Mouse (Mus musculus) urinary bladder, postnatal 36 days (tissue): ENCODE results near the gene Tbc1d10a.

Source experiments
- DNase-seq, 2 experiments: peaks; one replicate each; pipeline ENCODE4 v3.0.0; 2022; ENCODE audit warnings: low spot score in 2 of 2, mixed read lengths in 1 of 2

Tbc1d10a gene

GRCm38 (mm10) chr11:4215061-4215460 is 28.5 kb downstream of the Tbc1d10a start:
- DNase-seq: no peak

DNA sequence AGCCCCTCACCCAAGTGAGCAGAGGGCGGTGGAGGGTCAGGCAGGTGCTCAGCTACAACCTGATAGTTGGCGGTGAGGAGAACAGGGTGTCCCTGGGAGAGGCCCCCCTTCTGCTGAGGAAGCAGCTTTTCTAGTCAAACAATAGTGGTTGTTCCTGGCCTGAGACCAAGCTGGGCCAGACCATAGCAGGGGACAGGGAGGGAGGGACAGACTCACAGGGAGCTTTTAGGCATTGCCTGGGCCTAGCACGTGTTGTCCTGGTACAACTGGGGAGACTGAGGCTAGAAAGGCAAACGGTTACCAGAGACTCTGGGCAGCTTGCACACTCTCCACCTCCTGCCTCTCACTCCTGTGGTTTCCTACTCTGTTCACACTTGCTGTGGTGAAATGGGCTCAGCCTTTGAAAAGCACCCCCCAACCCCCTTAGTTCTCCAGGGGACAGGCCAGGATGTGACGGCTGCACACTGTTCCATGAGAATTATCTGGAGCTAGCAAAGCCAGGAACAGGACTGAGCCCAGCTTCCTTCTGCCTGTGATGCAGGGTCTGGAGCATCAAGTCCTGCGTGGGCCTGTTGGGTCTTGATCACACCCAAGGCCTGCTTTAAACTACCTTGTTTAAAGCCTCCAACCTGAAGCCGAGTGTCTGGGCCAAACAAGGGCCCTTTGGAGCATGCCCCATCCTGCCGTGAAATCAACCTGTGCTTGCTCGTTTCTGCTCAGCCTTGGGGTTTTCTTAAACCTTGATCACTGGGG is 29.8 kb downstream of the Tbc1d10a start:
- peak; percentile 54 to 61 for DNase-seq

GRCm38 (mm10) chr11:4217914-4218629 is 31.5 kb downstream of the Tbc1d10a start, which contains the start of gene Castor1:
Gene Castor1, plus strand, starts transcription at chr11:4218225.
- DNase-seq: peak; percentile 86 to 94

GRCm38 (mm10) chr11:4218637-4219036 is 32.0 kb downstream of the Tbc1d10a start:
- no peak for DNase-seq

GRCm38 (mm10) chr11:4219317-4219751 is 32.7 kb downstream of the Tbc1d10a start:
- DNase-seq: peak; percentile 72 to 82

- no peak for DNase-seq
Observed at GRCm38 (mm10) chr11:4219908-4220307, 33.3 kb downstream of the Tbc1d10a start.

DNA sequence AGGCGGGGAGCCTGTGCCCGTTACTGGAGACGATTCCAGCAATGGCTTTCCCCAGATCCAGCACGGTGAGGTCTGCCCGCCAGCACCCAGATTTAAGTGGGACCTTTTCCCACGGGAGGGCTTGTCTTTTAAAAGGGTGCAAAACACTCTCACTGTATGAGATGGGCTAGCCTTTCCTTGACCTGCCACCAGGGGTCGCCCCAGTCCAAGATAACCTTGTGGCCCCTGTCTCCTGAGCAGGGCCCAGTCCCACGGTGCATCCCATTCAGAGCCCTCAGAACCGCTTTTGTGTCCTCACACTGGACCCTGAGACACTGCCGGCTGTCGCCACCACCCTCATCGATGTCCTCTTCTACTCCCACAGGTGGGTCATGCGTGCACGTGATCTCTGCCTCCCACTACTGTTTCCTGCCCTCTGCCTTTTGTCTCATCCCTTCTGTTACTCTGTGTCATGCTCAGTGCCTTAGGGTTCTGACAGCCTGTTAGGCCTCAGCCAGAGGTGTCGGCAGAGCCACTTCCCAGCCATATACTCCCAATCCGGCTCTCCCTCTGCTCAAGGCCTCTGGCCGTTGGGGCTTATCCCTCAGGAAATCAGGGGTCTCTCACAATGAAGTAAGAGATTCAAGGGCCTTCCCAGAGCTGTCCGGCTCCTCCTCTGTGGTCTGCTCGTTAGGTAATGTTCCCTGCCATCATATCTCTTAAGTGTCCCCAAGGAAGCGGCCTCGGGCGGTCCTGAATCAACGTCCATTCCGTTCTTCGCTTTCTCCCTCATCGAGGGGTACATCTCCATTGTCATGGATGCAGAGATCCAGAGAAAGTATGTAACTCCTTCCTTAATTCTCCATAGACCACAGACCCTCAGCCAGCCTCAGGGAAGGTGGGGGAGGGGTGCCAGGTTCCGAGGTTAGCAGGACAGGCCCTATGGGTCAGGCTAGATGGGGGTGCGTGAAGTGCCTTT is 34.1 kb downstream of the Tbc1d10a start:
- peak in 1 of 2 experiments; percentile 78 for DNase-seq

- no peak for DNase-seq
Observed at GRCm38 (mm10) chr11:4222046-4222950, 35.7 kb downstream of the Tbc1d10a start.

DNA sequence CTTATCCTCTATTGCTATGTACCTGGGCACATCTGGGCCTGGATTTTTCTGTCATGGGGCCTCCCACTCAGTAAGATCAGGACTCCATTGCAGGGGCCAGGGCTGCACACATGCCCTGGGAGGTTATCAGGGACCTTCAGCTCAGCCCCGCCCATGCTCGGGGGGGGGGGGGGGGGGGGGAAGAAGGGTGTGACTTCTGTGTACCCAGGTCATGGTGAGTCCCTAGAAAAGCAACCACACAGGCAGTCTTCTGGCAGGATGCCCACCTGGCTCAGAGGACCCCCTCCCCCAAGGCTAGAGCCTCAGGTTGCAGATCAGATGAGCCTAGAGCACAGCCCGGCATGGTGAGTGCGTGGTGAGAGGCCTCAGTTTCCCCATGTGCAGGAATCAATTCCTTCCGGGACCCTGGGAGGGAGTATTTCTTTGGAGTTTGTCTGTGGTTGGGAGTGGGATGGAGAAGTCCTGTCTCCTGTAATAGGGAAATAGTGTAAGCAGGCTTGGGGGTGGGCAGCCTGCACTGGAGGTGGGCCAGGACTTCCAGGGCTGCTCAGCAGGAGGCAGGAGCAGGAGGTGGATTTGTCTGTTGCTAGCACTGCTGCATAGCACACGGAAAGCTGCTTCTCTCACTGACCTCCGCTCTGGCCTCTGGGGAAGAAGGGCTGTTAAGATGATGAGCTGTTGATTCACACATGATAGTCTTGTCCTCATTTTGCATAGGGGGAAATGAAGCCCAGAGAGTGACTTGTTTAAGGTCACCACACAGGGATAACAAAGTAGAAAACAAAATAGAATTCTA is 37.0 kb downstream of the Tbc1d10a start:
- DNase-seq: no peak

- DNase-seq: no peak
Observed at GRCm38 (mm10) chr11:4224223-4224622, 37.6 kb downstream of the Tbc1d10a start.

GRCm38 (mm10) chr11:4226569-4227325 is 40.2 kb downstream of the Tbc1d10a start:
- DNase-seq: no peak

DNA sequence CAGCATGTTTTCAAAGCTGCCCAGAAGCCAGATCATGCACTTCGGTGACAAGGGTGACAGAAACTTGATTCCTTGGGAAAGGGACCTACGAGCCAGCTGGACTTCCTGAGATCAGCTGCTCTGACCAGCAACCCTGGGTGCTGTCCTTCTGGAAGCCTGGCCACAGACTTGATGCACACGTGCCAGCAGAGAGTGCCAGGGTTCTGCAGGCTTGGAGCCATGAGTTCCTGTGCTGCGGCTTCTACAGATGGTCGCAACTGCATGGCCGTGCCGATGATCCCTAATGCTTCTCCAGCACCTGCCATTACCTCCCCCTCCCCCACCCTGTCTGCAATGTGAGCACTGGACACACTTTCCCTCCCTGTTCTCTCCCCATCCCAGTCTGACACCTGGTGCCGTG is 41.9 kb downstream of the Tbc1d10a start:
- peak in 1 of 2 experiments; percentile 56 for DNase-seq

- DNase-seq: no peak
Observed at GRCm38 (mm10) chr11:4229841-4230240, 43.3 kb downstream of the Tbc1d10a start.

GRCm38 (mm10) chr11:4231435-4231834 is 44.8 kb downstream of the Tbc1d10a start:
- no peak for DNase-seq

DNA sequence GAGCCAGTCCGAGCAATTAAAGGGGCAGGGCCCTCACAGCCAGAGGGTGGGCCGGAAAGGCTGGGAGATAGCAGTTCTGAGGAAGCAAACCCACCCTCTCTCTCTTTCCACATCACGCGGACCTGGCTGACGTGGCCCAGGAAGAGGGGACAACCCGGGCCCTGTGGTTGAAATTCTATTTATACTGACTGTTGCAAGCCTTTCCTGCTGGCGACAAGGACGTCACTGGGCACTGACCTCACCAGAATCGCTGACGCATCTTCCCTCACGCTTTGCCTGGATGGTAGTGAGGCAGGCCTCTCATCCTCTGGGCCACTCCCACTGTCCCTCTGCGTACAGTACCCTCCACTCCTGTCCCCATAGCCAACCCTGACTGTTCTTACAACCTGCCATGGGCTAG is 46.1 kb downstream of the Tbc1d10a start:
- DNase-seq: no peak

DNA sequence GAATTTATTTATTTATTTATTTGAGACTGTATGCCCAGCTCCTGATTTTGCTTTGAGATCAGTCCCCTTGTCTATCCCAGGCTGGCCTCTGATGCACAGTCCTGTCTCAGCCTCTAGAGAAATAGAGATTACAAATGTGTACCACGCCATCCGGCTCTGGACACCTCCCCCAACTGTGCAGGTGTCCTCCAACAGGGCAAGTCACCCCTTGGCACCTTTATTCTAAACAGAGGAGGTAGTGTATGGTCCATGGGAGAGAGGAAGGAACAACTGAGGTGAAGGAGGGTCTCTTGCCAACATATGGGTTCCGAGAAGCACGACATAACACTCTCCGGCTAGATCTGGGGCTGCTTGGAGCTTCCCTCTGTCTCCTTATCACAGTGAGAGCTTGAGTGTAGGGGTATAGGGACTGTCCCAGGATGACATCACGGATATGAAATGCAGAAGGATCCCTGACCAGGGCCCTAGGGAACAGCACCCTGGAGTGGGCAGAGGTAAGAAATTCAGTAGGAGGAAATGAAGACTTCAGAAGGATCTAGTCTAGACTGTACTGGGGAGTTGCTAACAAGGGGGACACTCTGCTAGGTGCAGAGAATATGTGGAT is 48.6 kb downstream of the Tbc1d10a start:
- DNase-seq: no peak

GRCm38 (mm10) chr11:4235665-4236545 is 49.3 kb downstream of the Tbc1d10a start, which contains the start of gene Osm:
Gene Osm, plus strand, starts transcription at chr11:4236420.
- DNase-seq: no peak
